Mouse (Mus musculus) lung, postnatal 0 days (tissue): ENCODE results near the gene Gsc2.

Experiments used
- CTCF ChIP-seq: IDR thresholded peaks from 2 replicates; pipeline ENCODE4 v1.5.1; 2016; ENCODE audit warnings: antibody characterized with exemption, mild to moderate bottlenecking
- EP300 ChIP-seq: IDR thresholded peaks from 2 replicates; pipeline ENCODE4 v1.6.1; 2016; ENCODE audit warnings: antibody characterized with exemption, mild to moderate bottlenecking, control low read depth

DNA sequence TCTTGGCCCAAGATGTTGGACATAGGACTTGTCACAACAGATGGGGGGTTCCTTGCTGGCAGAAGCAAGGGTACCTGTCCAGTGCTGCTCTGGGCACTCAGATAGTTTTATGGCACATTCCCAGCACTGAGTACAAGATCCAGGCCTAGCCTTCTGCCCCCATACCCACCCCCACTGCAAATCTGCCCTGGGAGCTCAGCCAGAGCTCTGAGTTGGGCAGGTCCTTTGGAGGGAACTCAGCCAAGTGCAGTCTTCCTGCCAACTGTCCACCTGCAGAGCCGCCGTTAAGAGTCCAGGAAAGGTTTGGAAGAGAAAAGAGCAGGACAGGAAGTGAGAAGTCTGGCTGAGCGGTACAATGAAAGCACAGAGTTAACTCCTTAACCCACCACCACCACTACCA, 22.3 kb downstream of the Gsc2 start:
- TF ChIP-seq CTCF (no peak), EP300 (no peak)
